Mouse (Mus musculus) spleen, adult 2 months (tissue): ENCODE results near the gene Mrps12.

ENCODE experiments used
- CTCF ChIP-seq: fragments of 200-500 bp; IDR thresholded peaks from 2 replicates; pipeline ENCODE4 v1.5.1; 2011; ENCODE audit warnings: mild to moderate bottlenecking, inconsistent platforms; ENCODE audit not compliant: insufficient read depth, insufficient read length, insufficient replicate concordance; ENCODE audit errors: extremely low read depth
- POLR2A ChIP-seq: fragments of 200-500 bp; IDR thresholded peaks from 2 replicates; pipeline ENCODE4 v1.6.1; 2011; ENCODE audit warnings: low read depth, low read length, inconsistent platforms

DNA sequence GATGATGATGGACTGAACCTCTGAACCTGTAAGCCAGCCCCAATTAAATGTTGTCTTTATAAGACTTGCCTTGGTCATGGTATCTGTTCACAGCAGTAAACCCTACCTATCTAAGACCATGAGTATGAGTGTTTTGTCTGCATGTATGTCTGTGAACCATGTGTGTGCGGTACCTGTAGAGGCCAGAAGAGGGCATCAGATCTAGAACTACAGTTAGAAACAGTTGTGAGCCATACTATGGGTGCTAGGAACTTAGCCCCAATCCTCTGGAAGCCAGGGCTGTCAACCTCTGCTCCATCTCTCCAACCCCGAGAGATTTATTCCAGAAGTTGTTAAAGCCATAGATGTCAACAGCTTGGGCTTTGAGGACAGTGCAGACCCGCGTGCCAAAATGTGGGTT, 41.4 kb downstream of the Mrps12 start:
- no peak for TF ChIP-seq POLR2A
- no peak for TF ChIP-seq CTCF
